Mouse (Mus musculus): Measurements from ENCODE around the gene Kif26b. TPM values are rescaled to one million over a fixed set of nuclear protein-coding genes. Genes with fewer than 3 reads are reported as not detected.

The Kif26b gene
- polyA plus RNA-seq, 1 experiment, result 0.16 TPM

DNA sequence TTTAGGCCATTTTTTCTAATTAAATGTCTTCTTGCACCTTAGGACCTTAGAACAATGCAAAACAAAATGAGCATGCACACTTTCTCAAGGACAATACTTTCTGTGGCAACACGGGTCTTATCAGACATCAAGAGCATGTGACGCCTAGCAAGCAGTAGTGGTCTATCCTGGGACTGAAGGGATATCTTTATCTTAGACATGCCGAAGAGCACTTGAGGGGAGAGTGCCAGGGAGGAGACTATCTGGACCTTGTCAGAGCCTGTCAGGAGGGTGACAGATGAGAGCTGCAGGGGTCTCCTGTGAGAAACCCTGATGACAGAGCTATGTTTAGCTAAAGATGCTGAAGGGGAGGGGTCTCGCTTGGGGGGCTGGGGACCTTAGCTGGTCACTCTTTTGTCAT lies 116.0 kb downstream of the Kif26b start:
- no peak overlapping the region for H3K27ac ChIP-seq (ENCODE audit: control insufficient read depth, insufficient read depth, low read length)
- TF ChIP-seq CTCF (IDR thresholded peaks at IDR 0.05; ENCODE audit: borderline replicate concordance, control insufficient read depth, extremely low read depth, insufficient read depth, low read length, poor library complexity), result no peak
- no peak for TF ChIP-seq POLR2A (IDR thresholded peaks at IDR 0.05; ENCODE audit: control insufficient read depth, extremely low read depth, insufficient read depth, low read length, poor library complexity)
- no peaks in the 10 kb centered on the region for H3K36me3 ChIP-seq (ENCODE audit: control insufficient read depth, insufficient read depth, low read length)
- WGBS, result 86% methylated on average over 4 of the region's 4 CpGs
- H3K4me3 ChIP-seq (ENCODE audit: control insufficient read depth, insufficient read depth, low read length), result no peak overlapping the region
- no peaks in the 10 kb centered on the region for H3K4me1 ChIP-seq (replicated peaks; ENCODE audit: control insufficient read depth, insufficient read depth, low read length)
- DNase-seq, result no peak
- no peaks in the 10 kb centered on the region for H3K27me3 ChIP-seq (ENCODE audit: control insufficient read depth, insufficient read depth, low read length)

DNA sequence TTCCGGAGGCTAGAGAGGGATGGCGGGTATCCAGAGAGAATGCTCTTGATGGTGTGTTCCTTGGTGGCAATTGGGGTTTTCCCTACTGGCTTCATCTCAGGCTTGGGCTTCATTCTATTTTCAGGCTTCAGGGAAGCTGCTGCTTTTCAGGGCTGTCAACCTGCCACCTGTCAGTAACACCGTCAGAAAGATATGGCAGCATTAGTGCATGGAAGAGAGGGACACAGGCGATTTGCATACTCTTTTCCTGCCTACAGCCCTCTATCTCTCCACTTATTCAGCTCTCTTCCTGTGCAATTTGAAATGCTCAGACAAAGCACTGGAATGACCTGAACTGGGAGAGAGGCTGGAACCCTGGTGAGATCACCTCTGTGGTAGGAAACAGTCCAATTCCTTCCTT lies 117.7 kb downstream of the Kif26b start:
- TF ChIP-seq CTCF (IDR thresholded peaks at IDR 0.05; ENCODE audit: borderline replicate concordance, control insufficient read depth, extremely low read depth, insufficient read depth, low read length, poor library complexity), result no peak
- TF ChIP-seq POLR2A (IDR thresholded peaks at IDR 0.05; ENCODE audit: control insufficient read depth, extremely low read depth, insufficient read depth, low read length, poor library complexity), result no peak
- no peak overlapping the region for H3K4me3 ChIP-seq (ENCODE audit: control insufficient read depth, insufficient read depth, low read length)
- 85% methylated on average over 4 of the region's 4 CpGs for WGBS
- no peak overlapping the region for H3K27ac ChIP-seq (ENCODE audit: control insufficient read depth, insufficient read depth, low read length)
- DNase-seq, result no peak
- no peaks in the 10 kb centered on the region for H3K27me3 ChIP-seq (ENCODE audit: control insufficient read depth, insufficient read depth, low read length)
- no peaks in the 10 kb centered on the region for H3K36me3 ChIP-seq (ENCODE audit: control insufficient read depth, insufficient read depth, low read length)
- no peaks in the 10 kb centered on the region for H3K4me1 ChIP-seq (replicated peaks; ENCODE audit: control insufficient read depth, insufficient read depth, low read length)

DNA sequence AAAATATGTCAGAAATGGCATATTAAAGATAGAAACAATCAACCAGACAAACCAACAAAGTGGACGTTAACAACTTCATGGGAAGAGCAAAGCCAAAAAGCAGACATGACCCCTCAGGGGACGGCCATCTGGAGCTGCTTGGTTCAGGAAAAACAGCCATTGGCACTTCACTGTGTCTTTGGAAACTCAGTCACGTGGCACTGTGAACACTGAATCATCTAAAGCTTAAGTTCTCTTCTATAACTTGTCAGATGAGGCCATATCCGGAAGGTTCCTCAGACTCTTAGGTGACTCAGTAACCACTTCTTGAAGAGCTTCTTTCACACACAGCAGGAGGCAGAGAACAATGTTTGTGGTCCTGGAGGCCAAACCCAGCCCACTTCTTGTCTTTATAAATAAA lies 126.6 kb downstream of the Kif26b start:
- H3K4me1 ChIP-seq (replicated peaks; ENCODE audit: control insufficient read depth, insufficient read depth, low read length), result no peaks in the 10 kb centered on the region
- no peak overlapping the region for H3K27ac ChIP-seq (ENCODE audit: control insufficient read depth, insufficient read depth, low read length)
- H3K27me3 ChIP-seq (ENCODE audit: control insufficient read depth, insufficient read depth, low read length), result no peaks in the 10 kb centered on the region
- no peaks in the 10 kb centered on the region for H3K36me3 ChIP-seq (ENCODE audit: control insufficient read depth, insufficient read depth, low read length)
- WGBS, result 95% methylated on average over 4 of the region's 4 CpGs
- no peak for DNase-seq
- H3K4me3 ChIP-seq (ENCODE audit: control insufficient read depth, insufficient read depth, low read length), result no peak overlapping the region
- TF ChIP-seq POLR2A (IDR thresholded peaks at IDR 0.05; ENCODE audit: control insufficient read depth, extremely low read depth, insufficient read depth, low read length, poor library complexity) (no peak), CTCF (IDR thresholded peaks at IDR 0.05; ENCODE audit: borderline replicate concordance, control insufficient read depth, extremely low read depth, insufficient read depth, low read length, poor library complexity) (no peak)

DNA sequence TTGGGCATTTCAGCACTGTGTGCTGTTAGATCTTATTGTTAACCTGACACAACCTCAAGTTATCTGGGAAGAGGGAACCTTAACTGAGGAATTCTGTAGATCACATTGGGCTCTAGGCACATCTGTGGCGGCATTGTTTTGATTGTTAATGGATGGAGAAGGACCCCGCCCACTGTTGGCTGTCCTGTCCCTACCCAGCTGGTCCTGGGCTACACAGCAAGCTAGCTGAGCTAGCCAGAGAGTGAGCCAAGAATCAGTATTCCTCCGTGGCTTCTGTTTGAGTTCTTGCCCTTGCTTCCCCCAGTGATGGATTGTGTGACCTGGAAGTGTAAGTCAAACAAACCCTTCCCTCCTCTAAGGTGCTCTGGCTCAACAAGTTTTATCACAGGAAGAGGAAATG lies 132.1 kb downstream of the Kif26b start:
- no peaks in the 10 kb centered on the region for H3K36me3 ChIP-seq (ENCODE audit: control insufficient read depth, insufficient read depth, low read length)
- H3K4me3 ChIP-seq (ENCODE audit: control insufficient read depth, insufficient read depth, low read length), result no peak overlapping the region
- WGBS, result 91% methylated on average over 3 of the region's 3 CpGs
- no peak overlapping the region for H3K27ac ChIP-seq (ENCODE audit: control insufficient read depth, insufficient read depth, low read length)
- TF ChIP-seq CTCF (IDR thresholded peaks at IDR 0.05; ENCODE audit: borderline replicate concordance, control insufficient read depth, extremely low read depth, insufficient read depth, low read length, poor library complexity) (no peak), POLR2A (IDR thresholded peaks at IDR 0.05; ENCODE audit: control insufficient read depth, extremely low read depth, insufficient read depth, low read length, poor library complexity) (no peak)
- no peaks in the 10 kb centered on the region for H3K27me3 ChIP-seq (ENCODE audit: control insufficient read depth, insufficient read depth, low read length)
- H3K4me1 ChIP-seq (replicated peaks; ENCODE audit: control insufficient read depth, insufficient read depth, low read length), result no peaks in the 10 kb centered on the region
- DNase-seq, result no peak

DNA sequence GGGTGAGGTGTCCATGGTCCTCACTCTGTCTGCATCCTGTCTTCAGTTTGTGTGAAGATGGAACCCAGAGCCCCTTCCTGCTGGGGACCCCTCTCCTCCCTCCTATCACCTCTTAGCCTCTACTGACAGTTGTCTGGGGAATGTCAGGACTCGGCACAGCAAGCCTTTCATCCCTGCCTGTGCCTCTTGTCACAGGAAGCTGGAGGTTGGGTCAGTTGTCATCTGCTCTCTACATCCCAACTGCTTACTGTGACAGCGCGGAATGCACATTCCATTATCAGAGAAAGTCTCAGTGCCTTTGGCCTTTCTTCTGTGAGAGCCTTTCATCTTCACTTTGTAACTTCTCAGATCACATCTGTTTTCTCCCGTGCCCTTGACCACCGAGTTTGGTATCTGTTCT lies 132.6 kb downstream of the Kif26b start:
- Histone ChIP-seq H3K27me3 (ENCODE audit: control insufficient read depth, insufficient read depth, low read length) (no peaks in the 10 kb centered on the region), H3K27ac (ENCODE audit: control insufficient read depth, insufficient read depth, low read length) (no peak overlapping the region), H3K4me3 (ENCODE audit: control insufficient read depth, insufficient read depth, low read length) (no peak overlapping the region), H3K4me1 (replicated peaks; ENCODE audit: control insufficient read depth, insufficient read depth, low read length) (no peaks in the 10 kb centered on the region), H3K36me3 (ENCODE audit: control insufficient read depth, insufficient read depth, low read length) (no peaks in the 10 kb centered on the region)
- no peak for DNase-seq
- TF ChIP-seq POLR2A (IDR thresholded peaks at IDR 0.05; ENCODE audit: control insufficient read depth, extremely low read depth, insufficient read depth, low read length, poor library complexity), result no peak
- WGBS, result 78% methylated on average over 5 of the region's 5 CpGs

DNA sequence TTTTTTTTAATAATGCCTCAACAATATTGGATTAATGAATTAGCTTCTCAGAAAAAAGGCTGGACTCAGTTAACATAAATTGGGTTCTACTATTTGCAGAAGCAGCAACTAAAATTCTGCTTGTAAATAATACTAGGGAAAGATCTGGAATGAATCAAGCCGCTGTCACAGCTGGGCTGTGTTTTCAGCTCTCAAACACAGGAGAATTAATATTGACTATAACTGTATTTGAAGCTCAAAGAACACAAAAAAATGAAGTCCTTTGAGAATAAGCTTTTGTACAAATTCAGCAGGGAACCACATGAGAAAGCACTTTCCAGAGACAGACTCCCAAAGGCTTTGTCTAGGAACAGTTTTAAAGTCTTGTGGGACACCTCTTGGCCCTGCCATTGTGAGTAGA lies 134.6 kb downstream of the Kif26b start:
- Histone ChIP-seq H3K4me1 (replicated peaks; ENCODE audit: control insufficient read depth, insufficient read depth, low read length) (no peaks in the 10 kb centered on the region), H3K27me3 (ENCODE audit: control insufficient read depth, insufficient read depth, low read length) (no peaks in the 10 kb centered on the region), H3K4me3 (ENCODE audit: control insufficient read depth, insufficient read depth, low read length) (no peak overlapping the region), H3K36me3 (ENCODE audit: control insufficient read depth, insufficient read depth, low read length) (no peaks in the 10 kb centered on the region), H3K27ac (ENCODE audit: control insufficient read depth, insufficient read depth, low read length) (no peak overlapping the region)
- no peak for DNase-seq
- TF ChIP-seq CTCF (IDR thresholded peaks at IDR 0.05; ENCODE audit: borderline replicate concordance, control insufficient read depth, extremely low read depth, insufficient read depth, low read length, poor library complexity), result no peak
- no peak for TF ChIP-seq POLR2A (IDR thresholded peaks at IDR 0.05; ENCODE audit: control insufficient read depth, extremely low read depth, insufficient read depth, low read length, poor library complexity)
- WGBS, result 93% methylated on average over 1 of the region's 1 CpGs

DNA sequence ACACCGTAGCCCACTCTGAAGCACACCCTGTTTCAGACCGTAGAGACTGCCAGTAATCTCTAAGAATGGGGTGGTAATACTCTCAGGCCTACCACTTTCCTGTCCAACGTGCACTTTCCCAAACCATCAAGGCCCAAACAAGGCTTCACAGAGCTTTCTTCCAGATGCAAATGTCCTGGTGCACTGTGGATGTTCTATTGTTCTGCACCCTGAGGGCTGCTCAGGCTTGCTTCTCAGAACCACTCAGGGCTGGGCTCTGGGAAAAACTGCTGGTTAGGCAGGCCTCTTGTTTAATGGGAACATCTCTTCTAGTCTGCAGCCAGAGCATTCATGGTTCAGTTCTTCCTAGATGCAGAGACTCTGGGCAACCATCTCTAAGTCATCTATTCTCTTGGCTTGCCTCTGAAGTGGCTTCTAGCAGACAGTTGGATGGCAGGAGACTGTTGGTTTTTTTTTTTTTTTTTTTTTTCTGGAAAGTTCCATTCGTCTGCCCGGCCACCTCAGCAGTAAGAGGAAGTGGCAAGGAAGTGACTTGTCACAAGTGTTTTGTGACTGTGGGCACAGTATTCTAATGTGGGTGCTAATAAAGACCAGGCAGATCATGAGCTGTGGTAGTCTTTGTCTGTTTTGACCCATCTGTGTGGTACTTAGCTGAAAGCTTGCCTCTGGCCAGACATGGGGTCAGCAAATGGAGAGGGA lies 135.5 kb downstream of the Kif26b start:
- no peaks in the 10 kb centered on the region for H3K4me1 ChIP-seq (replicated peaks; ENCODE audit: control insufficient read depth, insufficient read depth, low read length)
- no peaks in the 10 kb centered on the region for H3K27me3 ChIP-seq (ENCODE audit: control insufficient read depth, insufficient read depth, low read length)
- no peak for TF ChIP-seq POLR2A (IDR thresholded peaks at IDR 0.05; ENCODE audit: control insufficient read depth, extremely low read depth, insufficient read depth, low read length, poor library complexity)
- TF ChIP-seq CTCF (IDR thresholded peaks at IDR 0.05; ENCODE audit: borderline replicate concordance, control insufficient read depth, extremely low read depth, insufficient read depth, low read length, poor library complexity), result no peak
- DNase-seq, result no peak
- H3K4me3 ChIP-seq (ENCODE audit: control insufficient read depth, insufficient read depth, low read length), result no peak overlapping the region
- WGBS, result 54% methylated on average over 5 of the region's 5 CpGs
- no peak overlapping the region for H3K27ac ChIP-seq (ENCODE audit: control insufficient read depth, insufficient read depth, low read length)
- no peaks in the 10 kb centered on the region for H3K36me3 ChIP-seq (ENCODE audit: control insufficient read depth, insufficient read depth, low read length)
